Mouse (Mus musculus) G1E (cell line): ENCODE results near the gene Bcap31. TPM values are rescaled to one million over a fixed set of nuclear protein-coding genes. Genes with fewer than 3 reads are reported as not detected.
"Not testable (repeated sequence)": the region's sequence is repeated elsewhere in the genome, so short reads cannot be mapped to it uniquely, and the experiment has no call there.

Source experiments
- ATAC-seq: 2 replicates; pipeline ENCODE4 v1.8.0; 2016; ENCODE audit warnings: mild to moderate bottlenecking; ENCODE audit not compliant: insufficient number of reproducible peaks, poor library complexity, low FRiP score, severe bottlenecking; ENCODE audit errors: extremely low read depth
- DNase-seq: peaks from one replicate; pipeline ENCODE4 v3.0.0; 2012; ENCODE audit warnings: low spot score
- H3K27me3 ChIP-seq: 2 replicates; pipeline ENCODE4 v1.6.1; 2012; ENCODE audit warnings: mild to moderate bottlenecking, low read length, inconsistent platforms; ENCODE audit not compliant: insufficient read depth
- H3K36me3 ChIP-seq: replicated peaks from 2 replicates; pipeline ENCODE3; 2012; ENCODE audit warnings: mild to moderate bottlenecking, inconsistent platforms
- H3K4me1 ChIP-seq: 2 replicates; pipeline ENCODE4 v1.6.1; 2012; ENCODE audit warnings: low read depth, low read length, inconsistent platforms, mixed read lengths; ENCODE audit not compliant: insufficient read depth
- H3K4me3 ChIP-seq: 2 replicates; pipeline ENCODE4 v1.5.1; 2012; ENCODE audit warnings: low read depth, mild to moderate bottlenecking, inconsistent platforms, low read length, moderate library complexity, mixed read lengths
- H3K9me3 ChIP-seq: replicated peaks from 2 replicates; pipeline ENCODE4 v1.6.1; 2012; ENCODE audit warnings: inconsistent platforms
- CTCF ChIP-seq: IDR thresholded peaks from 2 replicates; pipeline ENCODE4 v1.5.1; 2012; ENCODE audit warnings: low read depth, low read length, inconsistent platforms, mixed read lengths
- GATA1 ChIP-seq: IDR thresholded peaks from 2 replicates; pipeline ENCODE4 v1.6.1; 2012; ENCODE audit warnings: borderline replicate concordance, low read length, inconsistent platforms, mixed read lengths
- GATA2 ChIP-seq: IDR thresholded peaks from 2 replicates; pipeline ENCODE4 v1.6.1; 2012; ENCODE audit warnings: low read depth, low read length, inconsistent platforms, borderline replicate concordance
- POLR2AphosphoS5 ChIP-seq: IDR thresholded peaks from 2 replicates; pipeline ENCODE4 v1.6.1; 2012; ENCODE audit warnings: low read depth, low read length, inconsistent platforms; ENCODE audit not compliant: insufficient replicate concordance
- TAL1 ChIP-seq: conservative IDR thresholded peaks from 2 replicates; pipeline ENCODE4 v1.6.1; 2012; ENCODE audit warnings: low read depth, low read length, inconsistent platforms, mixed read lengths
- polyA plus RNA-seq: library from polyadenylated mRNA; stranded (reverse); fragments of >175 nt; gene quantifications from 2 replicates; pipeline ENCODE4 v1.2.3, GENCODE M21; 2012
- total RNA-seq, 2 experiments: library from RNA; stranded (forward) in 1 of 2; stranded (reverse) in 1 of 2; fragments of 200-1000 nt in 1 of 2; fragments of >200 nt in 1 of 2; fragmentation: Nextera tagmentation in 1 of 2; gene quantifications; 2 replicates each; pipeline ENCODE4 v1.2.3; 2014 to 2017

Gene Bcap31
- total RNA-seq (2014; fragmentation: Nextera tagmentation) (83.2 and 98.4 TPM in 2 replicates), total RNA-seq (2017) (215 and 222 TPM in 2 replicates), polyA plus RNA-seq (13.5 and 16.0 TPM in 2 replicates)

DNA sequence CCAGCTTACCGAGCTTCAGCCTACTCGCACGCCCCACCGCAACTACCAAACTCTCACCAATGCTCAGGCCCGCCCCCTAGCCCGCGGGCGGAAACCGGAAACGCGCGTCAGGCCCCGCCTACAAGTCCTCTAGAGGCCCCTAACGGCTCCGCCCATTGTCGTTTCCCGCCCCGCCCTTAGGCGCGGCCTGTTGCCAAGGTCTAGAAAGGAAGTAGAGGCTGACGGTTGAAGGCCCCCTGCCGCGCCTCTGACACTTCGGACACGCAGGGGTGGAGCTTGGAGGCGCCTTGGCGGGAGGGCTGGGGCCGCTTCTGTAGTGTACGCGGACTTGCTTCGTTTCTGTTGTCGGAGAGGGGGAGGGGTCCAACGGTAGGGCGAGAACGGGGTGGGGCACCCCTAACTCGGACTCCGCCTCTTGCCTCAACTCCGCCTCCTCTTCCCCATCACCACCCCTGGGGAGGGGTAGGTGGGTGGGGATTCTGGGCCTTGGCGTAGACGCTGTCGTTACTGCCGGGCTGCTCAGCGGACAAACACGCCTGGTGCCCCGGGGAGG is at the start of gene Bcap31, which contains the start of gene Abcd1:
Bcap31 (minus strand) TSS at position 67 of the 553 bp plus-strand sequence.
Abcd1 (plus strand) TSS at position 489 of the 553 bp plus-strand sequence.
- peak within 1 kb of the TSS; percentile 76 for H3K4me3 ChIP-seq
- H3K27me3 ChIP-seq = no peaks in the 10 kb centered on the region
- H3K9me3 ChIP-seq = no peaks in the 10 kb centered on the region
- H3K4me1 ChIP-seq = peaks cover 37% of the 10 kb centered on the region
- ATAC-seq (peak; percentile 91), DNase-seq (peak; percentile 73)
- H3K36me3 ChIP-seq = peaks cover 38% of the 10 kb centered on the region
- TF ChIP-seq TAL1 (no peak), GATA1 (no peak), GATA2 (no peak), POLR2AphosphoS5 (no peak), CTCF (no peak)

- no peaks in the 10 kb centered on the region for H3K4me1 ChIP-seq
- H3K36me3 ChIP-seq = no peaks in the 10 kb centered on the region
- H3K27me3 ChIP-seq = peaks cover 31% of the 10 kb centered on the region
- H3K9me3 ChIP-seq = no peaks in the 10 kb centered on the region
- DNase-seq = peak; percentile 10
- TF ChIP-seq GATA1 (no peak), CTCF (no peak), POLR2AphosphoS5 (no peak)
- no peak for ATAC-seq
- no peak overlapping the region for H3K4me3 ChIP-seq
These were observed 49.3 kb upstream of the Bcap31 start for GRCm38 (mm10) chrX:73765311-73765710.

GRCm38 (mm10) chrX:73758611-73759290 is 42.8 kb upstream of the Bcap31 start:
- H3K4me1 ChIP-seq = no peaks in the 10 kb centered on the region
- no peak for DNase-seq
- H3K36me3 ChIP-seq = no peaks in the 10 kb centered on the region
- no peak for TF ChIP-seq GATA1
- TF ChIP-seq TAL1 = no peak
- TF ChIP-seq POLR2AphosphoS5 = no peak
- no peak for TF ChIP-seq GATA2
- TF ChIP-seq CTCF = no peak
- peaks cover 39% of the 10 kb centered on the region for H3K27me3 ChIP-seq
- no peak for ATAC-seq
- no peaks in the 10 kb centered on the region for H3K9me3 ChIP-seq
- no peak overlapping the region for H3K4me3 ChIP-seq

GRCm38 (mm10) chrX:73756334-73757140 is 40.6 kb upstream of the Bcap31 start, which contains the start of gene Plxnb3:
Gene Plxnb3, plus strand, starts transcription at chrX:73757090.
- H3K27me3 ChIP-seq = peaks cover 33% of the 10 kb centered on the region; the same call in 1 of the 2 replicates
- ATAC-seq = no peak
- no peak within 1 kb of the TSS for H3K4me3 ChIP-seq
- DNase-seq = no peak
- H3K4me1 ChIP-seq = no peaks in the 10 kb centered on the region
- H3K9me3 ChIP-seq = no peaks in the 10 kb centered on the region
- no peaks in the 10 kb centered on the region for H3K36me3 ChIP-seq
- TF ChIP-seq POLR2AphosphoS5 (no peak), TAL1 (no peak), CTCF (no peak), GATA2 (no peak), GATA1 (no peak)

DNA sequence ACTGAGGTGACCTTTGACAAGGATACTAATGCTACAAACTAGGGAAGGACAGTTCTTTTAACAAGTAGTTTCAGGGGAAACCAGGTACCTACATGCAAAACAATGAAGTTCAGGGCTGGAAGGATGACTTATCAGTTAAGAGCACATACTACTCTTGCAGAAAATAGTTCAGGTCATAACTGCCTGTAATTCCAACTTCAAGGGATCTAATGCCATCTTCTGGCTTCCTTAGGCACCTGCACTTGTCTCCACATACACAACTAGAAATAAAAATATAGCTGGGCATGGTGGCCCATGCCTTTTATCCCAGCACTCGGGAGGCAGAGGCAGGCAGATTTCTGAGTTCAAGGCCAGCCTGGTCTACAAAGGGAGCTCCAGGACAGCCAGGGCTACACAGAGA is 33.0 kb upstream of the Bcap31 start:
- ATAC-seq = no peak
- TF ChIP-seq TAL1 = no peak
- no peak for TF ChIP-seq POLR2AphosphoS5
- no peak for TF ChIP-seq GATA1

GRCm38 (mm10) chrX:73744774-73745481 is 29.0 kb upstream of the Bcap31 start:
- Histone ChIP-seq H3K4me3 (no peak overlapping the region), H3K9me3 (no peaks in the 10 kb centered on the region)

More for the DNA sequence above, 33.0 kb upstream of the Bcap31 start:
- DNase-seq = no peak
- H3K9me3 ChIP-seq = no peaks in the 10 kb centered on the region
- no peaks in the 10 kb centered on the region for H3K4me1 ChIP-seq
- no peaks in the 10 kb centered on the region for H3K36me3 ChIP-seq
- H3K4me3 ChIP-seq = no peak overlapping the region
- no peaks in the 10 kb centered on the region for H3K27me3 ChIP-seq

GRCm38 (mm10) chrX:73739841-73740240 is 23.9 kb upstream of the Bcap31 start:
- not testable (repeated sequence) for H3K27me3 ChIP-seq, DNase-seq

More at GRCm38 (mm10) chrX:73744774-73745481, 29.0 kb upstream of the Bcap31 start:
- DNase-seq (no peak), ATAC-seq (no peak)
- TF ChIP-seq GATA1 (no peak), CTCF (no peak), POLR2AphosphoS5 (no peak), GATA2 (no peak), TAL1 (no peak)
- no peaks in the 10 kb centered on the region for H3K36me3 ChIP-seq
- no peaks in the 10 kb centered on the region for H3K27me3 ChIP-seq
- H3K4me1 ChIP-seq = no peaks in the 10 kb centered on the region

More at GRCm38 (mm10) chrX:73739841-73740240, 23.9 kb upstream of the Bcap31 start:
- not testable (repeated sequence) for H3K4me1 ChIP-seq, ATAC-seq, H3K4me3 ChIP-seq, H3K9me3 ChIP-seq
- peaks cover 23% of the 10 kb centered on the region for H3K36me3 ChIP-seq
